Mouse (Mus musculus): Measurements from ENCODE around the gene Cpne9.

The Cpne9 gene

GRCm38 (mm10) chr6:113282101-113282802 lies at the start of gene Cpne9:
Cpne9 (plus strand) TSS chr6:113282307.
- no peak for DNase-seq (ENCODE audit: low read depth in 1 of 2, low spot score in 2 of 2)

- no peak for DNase-seq (ENCODE audit: low read depth in 1 of 2, low spot score in 2 of 2)
Measured at GRCm38 (mm10) chr6:113235141-113235540, 47.0 kb upstream of the Cpne9 start.

- DNase-seq (ENCODE audit: low read depth in 1 of 2, low spot score in 2 of 2): peak; percentile 99 to 100
Measured at GRCm38 (mm10) chr6:113237542-113238270, 44.4 kb upstream of the Cpne9 start, which contains the start of gene Mtmr14. Mtmr14 (plus strand) TSS chr6:113237843.

- DNase-seq (ENCODE audit: low read depth in 1 of 2, low spot score in 2 of 2): peak; percentile 59 to 66
Measured at GRCm38 (mm10) chr6:113238442-113238841, 43.7 kb upstream of the Cpne9 start.

- no peak for DNase-seq (ENCODE audit: low read depth in 1 of 2, low spot score in 2 of 2)
Measured at GRCm38 (mm10) chr6:113242753-113243152, 39.4 kb upstream of the Cpne9 start.

- DNase-seq (ENCODE audit: low read depth in 1 of 2, low spot score in 2 of 2): no peak
Measured at GRCm38 (mm10) chr6:113245585-113245984, 36.5 kb upstream of the Cpne9 start.

GRCm38 (mm10) chr6:113250786-113251185 lies 31.3 kb upstream of the Cpne9 start:
- no peak for DNase-seq (ENCODE audit: low read depth in 1 of 2, low spot score in 2 of 2)

- no peak for DNase-seq (ENCODE audit: low read depth in 1 of 2, low spot score in 2 of 2)
Measured at GRCm38 (mm10) chr6:113251921-113252320, 30.2 kb upstream of the Cpne9 start.

GRCm38 (mm10) chr6:113254899-113255298 lies 27.2 kb upstream of the Cpne9 start:
- DNase-seq (ENCODE audit: low read depth in 1 of 2, low spot score in 2 of 2): no peak

- DNase-seq (ENCODE audit: low read depth in 1 of 2, low spot score in 2 of 2): no peak
Measured at GRCm38 (mm10) chr6:113261174-113261858, 20.8 kb upstream of the Cpne9 start.

GRCm38 (mm10) chr6:113263531-113263930 lies 18.6 kb upstream of the Cpne9 start:
- DNase-seq (ENCODE audit: low read depth in 1 of 2, low spot score in 2 of 2): no peak

- DNase-seq (ENCODE audit: low read depth in 1 of 2, low spot score in 2 of 2): no peak
Measured at GRCm38 (mm10) chr6:113264429-113264828, 17.7 kb upstream of the Cpne9 start.

GRCm38 (mm10) chr6:113266996-113267655 lies 15.0 kb upstream of the Cpne9 start:
- no peak for DNase-seq (ENCODE audit: low read depth in 1 of 2, low spot score in 2 of 2)

GRCm38 (mm10) chr6:113267988-113268387 lies 14.1 kb upstream of the Cpne9 start:
- DNase-seq (ENCODE audit: low read depth in 1 of 2, low spot score in 2 of 2): no peak

- no peak for DNase-seq (ENCODE audit: low read depth in 1 of 2, low spot score in 2 of 2)
Measured at GRCm38 (mm10) chr6:113272365-113272764, 9.7 kb upstream of the Cpne9 start.

- no peak for DNase-seq (ENCODE audit: low read depth in 1 of 2, low spot score in 2 of 2)
Measured at GRCm38 (mm10) chr6:113276846-113277245, 5.3 kb upstream of the Cpne9 start.

- no peak for DNase-seq (ENCODE audit: low read depth in 1 of 2, low spot score in 2 of 2)
Measured at GRCm38 (mm10) chr6:113281676-113282075, 431 bp upstream of the Cpne9 start.

- DNase-seq (ENCODE audit: low read depth in 1 of 2, low spot score in 2 of 2): no peak
Measured at GRCm38 (mm10) chr6:113282969-113283368, 862 bp downstream of the Cpne9 start.

GRCm38 (mm10) chr6:113283500-113283899 lies 1.4 kb downstream of the Cpne9 start:
- DNase-seq (ENCODE audit: low read depth in 1 of 2, low spot score in 2 of 2): no peak

- peak in 1 of 2 experiments; percentile 21 for DNase-seq (ENCODE audit: low read depth in 1 of 2, low spot score in 2 of 2)
Measured at GRCm38 (mm10) chr6:113284931-113285330, 2.8 kb downstream of the Cpne9 start.

- no peak for DNase-seq (ENCODE audit: low read depth in 1 of 2, low spot score in 2 of 2)
Measured at GRCm38 (mm10) chr6:113286316-113286715, 4.2 kb downstream of the Cpne9 start.
